Mouse (Mus musculus) midbrain, embryonic 15.5 days (tissue): Measurements from ENCODE around the gene Nodal. TPM values are rescaled to one million over a fixed set of nuclear protein-coding genes. Genes with fewer than 3 reads are reported as not detected.

ENCODE experiments used
- ATAC-seq: fragments of 200-750 bp; cut with Nextera tagmentation; replicated peaks from 2 replicates; pipeline ENCODE4 v1.8.0; 2017; ENCODE audit warnings: moderate TSS enrichment
- H3K27ac ChIP-seq: fragments of 300-500 bp; sonication (generic); 2 replicates; pipeline ENCODE4 v1.5.1; 2015; ENCODE audit warnings: mild to moderate bottlenecking, inconsistent platforms
- H3K27me3 ChIP-seq: fragments of 300-500 bp; sonication (generic); replicated peaks from 2 replicates; pipeline ENCODE4 v1.6.1; 2015; ENCODE audit warnings: inconsistent platforms
- H3K36me3 ChIP-seq: fragments of 300-500 bp; sonication (generic); replicated peaks from 2 replicates; pipeline ENCODE4 v1.6.1; 2015; ENCODE audit warnings: inconsistent platforms
- H3K4me1 ChIP-seq: fragments of 300-500 bp; sonication (generic); 2 replicates; pipeline ENCODE4 v1.6.1; 2015; ENCODE audit warnings: inconsistent platforms
- H3K4me2 ChIP-seq: fragments of 300-500 bp; sonication (generic); 2 replicates; pipeline ENCODE4 v1.6.1; 2015; ENCODE audit warnings: inconsistent platforms, mild to moderate bottlenecking, moderate library complexity
- H3K4me3 ChIP-seq: fragments of 300-500 bp; sonication (generic); 2 replicates; pipeline ENCODE4 v1.5.1; 2015; ENCODE audit warnings: mild to moderate bottlenecking, inconsistent platforms
- H3K9ac ChIP-seq: fragments of 300-500 bp; sonication (generic); 2 replicates; pipeline ENCODE4 v1.6.1; 2015; ENCODE audit warnings: mild to moderate bottlenecking, inconsistent platforms
- H3K9me3 ChIP-seq: fragments of 300-500 bp; sonication (generic); 2 replicates; pipeline ENCODE4 v1.6.1; 2016; ENCODE audit warnings: inconsistent platforms
- WGBS: fragments of 180-500 bp; shearing (Covaris S2); methylation state at CpG from one replicate; pipeline ENCODE4 v1.1.7; 2015; ENCODE audit warnings: mixed read lengths; 5-methylcytosine and 5-hydroxymethylcytosine counted together
- polyA plus RNA-seq: library from polyadenylated mRNA; unstranded; fragments of >200 nt; fragmentation: Nextera tagmentation; extraction: Ambion mirVana; gene quantifications from 2 replicates; pipeline ENCODE4 v1.2.1, GENCODE M21; 2015

Nodal gene
- polyA plus RNA-seq = 0.10 and 0.28 TPM in 2 replicates

GRCm38 (mm10) chr10:61417672-61418071 lies at the start of gene Nodal:
TSS of gene Nodal (plus strand) at chr10:61417972.
- H3K9ac ChIP-seq = peak within 1 kb of the TSS; percentile 50
- peak within 1 kb of the TSS; percentile 47 for H3K4me3 ChIP-seq
- peaks cover 44% of the 10 kb centered on the region for H3K27me3 ChIP-seq
- 26% methylated on average over 10 of the region's 10 CpGs for WGBS
- peak within 1 kb of the TSS; percentile 93 for H3K4me2 ChIP-seq
- peaks cover 11% of the 10 kb centered on the region for H3K4me1 ChIP-seq
- H3K27ac ChIP-seq = no peak within 1 kb of the TSS
- no peaks in the 10 kb centered on the region for H3K36me3 ChIP-seq
- no peaks in the 10 kb centered on the region for H3K9me3 ChIP-seq
- ATAC-seq = peak; percentile 50

GRCm38 (mm10) chr10:61369755-61370154 lies 48.0 kb upstream of the Nodal start:
- no peaks in the 10 kb centered on the region for H3K4me1 ChIP-seq
- 58% methylated on average over 5 of the region's 5 CpGs for WGBS
- H3K4me3 ChIP-seq = no peak overlapping the region
- peaks cover 3% of the 10 kb centered on the region; the same call in 1 of the 2 replicates for H3K9me3 ChIP-seq
- no peak overlapping the region for H3K9ac ChIP-seq
- H3K27ac ChIP-seq = no peak overlapping the region
- no peaks in the 10 kb centered on the region for H3K27me3 ChIP-seq
- H3K4me2 ChIP-seq = no peak overlapping the region
- no peaks in the 10 kb centered on the region for H3K36me3 ChIP-seq
- no peak for ATAC-seq

- Histone ChIP-seq H3K4me1 (no peaks in the 10 kb centered on the region), H3K27ac (no peak overlapping the region), H3K4me2 (no peak overlapping the region), H3K4me3 (no peak overlapping the region), H3K36me3 (no peaks in the 10 kb centered on the region), H3K9ac (no peak overlapping the region), H3K9me3 (peaks cover 3% of the 10 kb centered on the region; the same call in 1 of the 2 replicates), H3K27me3 (no peaks in the 10 kb centered on the region)
- WGBS = 82% methylated on average over 18 of the region's 18 CpGs
- ATAC-seq = no peak
Observed at GRCm38 (mm10) chr10:61370273-61370979, 47.3 kb upstream of the Nodal start.

- 88% methylated on average over 9 of the region's 9 CpGs for WGBS
- no peaks in the 10 kb centered on the region for H3K4me1 ChIP-seq
- H3K9me3 ChIP-seq = peaks cover 3% of the 10 kb centered on the region; the same call in 1 of the 2 replicates
- no peak for ATAC-seq
- no peak overlapping the region for H3K4me2 ChIP-seq
- H3K36me3 ChIP-seq = no peaks in the 10 kb centered on the region
- no peaks in the 10 kb centered on the region for H3K27me3 ChIP-seq
- no peak overlapping the region for H3K4me3 ChIP-seq
- no peak overlapping the region for H3K27ac ChIP-seq
- H3K9ac ChIP-seq = no peak overlapping the region
Observed at GRCm38 (mm10) chr10:61371884-61372584, 45.7 kb upstream of the Nodal start.

GRCm38 (mm10) chr10:61372585-61372923 lies 45.2 kb upstream of the Nodal start:
- no peak overlapping the region for H3K9ac ChIP-seq
- ATAC-seq = no peak

GRCm38 (mm10) chr10:61374076-61374475 lies 43.7 kb upstream of the Nodal start:
- Histone ChIP-seq H3K27me3 (no peaks in the 10 kb centered on the region), H3K4me1 (no peaks in the 10 kb centered on the region), H3K9ac (no peak overlapping the region), H3K4me2 (no peak overlapping the region), H3K4me3 (no peak overlapping the region), H3K27ac (no peak overlapping the region), H3K9me3 (peaks cover 3% of the 10 kb centered on the region; the same call in 1 of the 2 replicates), H3K36me3 (no peaks in the 10 kb centered on the region)
- 64% methylated on average over 4 of the region's 4 CpGs for WGBS
- no peak for ATAC-seq

More at GRCm38 (mm10) chr10:61372585-61372923, 45.2 kb upstream of the Nodal start:
- Histone ChIP-seq H3K27ac (no peak overlapping the region), H3K36me3 (no peaks in the 10 kb centered on the region), H3K27me3 (no peaks in the 10 kb centered on the region), H3K4me1 (no peaks in the 10 kb centered on the region), H3K9me3 (peaks cover 3% of the 10 kb centered on the region; the same call in 1 of the 2 replicates), H3K4me2 (no peak overlapping the region), H3K4me3 (no peak overlapping the region)
- 71% methylated on average over 4 of the region's 4 CpGs for whole genome bisulfite sequencing

GRCm38 (mm10) chr10:61374771-61375481 lies 42.8 kb upstream of the Nodal start:
- Histone ChIP-seq H3K4me2 (no peak overlapping the region), H3K27ac (no peak overlapping the region), H3K36me3 (no peaks in the 10 kb centered on the region), H3K9ac (no peak overlapping the region), H3K4me1 (0 out of 2 replicates have a peak, but pooled peaks cover 2% of the 10 kb centered on the region), H3K4me3 (no peak overlapping the region), H3K27me3 (no peaks in the 10 kb centered on the region), H3K9me3 (peaks cover 3% of the 10 kb centered on the region; the same call in 1 of the 2 replicates)
- ATAC-seq = no peak
- whole genome bisulfite sequencing = 78% methylated on average over 6 of the region's 6 CpGs

- Histone ChIP-seq H3K4me2 (no peak overlapping the region), H3K4me1 (peaks cover 26% of the 10 kb centered on the region), H3K9me3 (peaks cover 3% of the 10 kb centered on the region; the same call in 1 of the 2 replicates), H3K9ac (no peak overlapping the region), H3K27ac (no peak overlapping the region), H3K4me3 (no peak overlapping the region), H3K27me3 (no peaks in the 10 kb centered on the region), H3K36me3 (no peaks in the 10 kb centered on the region)
- ATAC-seq = no peak
- 95% methylated on average over 5 of the region's 5 CpGs for WGBS
Observed at GRCm38 (mm10) chr10:61378050-61378449, 39.7 kb upstream of the Nodal start.

GRCm38 (mm10) chr10:61378698-61379097 lies 39.1 kb upstream of the Nodal start:
- Histone ChIP-seq H3K4me1 (peaks cover 28% of the 10 kb centered on the region), H3K4me3 (no peak overlapping the region), H3K4me2 (no peak overlapping the region), H3K27ac (no peak overlapping the region), H3K36me3 (no peaks in the 10 kb centered on the region), H3K27me3 (no peaks in the 10 kb centered on the region), H3K9me3 (peaks cover 3% of the 10 kb centered on the region; the same call in 1 of the 2 replicates), H3K9ac (no peak overlapping the region)
- ATAC-seq = no peak
- WGBS = 84% methylated on average over 5 of the region's 5 CpGs

- no peak overlapping the region; the same call in 1 of the 2 replicates for H3K4me2 ChIP-seq
- no peak overlapping the region for H3K4me3 ChIP-seq
- no peak overlapping the region for H3K9ac ChIP-seq
- no peak overlapping the region for H3K27ac ChIP-seq
- H3K36me3 ChIP-seq = no peaks in the 10 kb centered on the region
- no peaks in the 10 kb centered on the region for H3K27me3 ChIP-seq
- H3K9me3 ChIP-seq = no peaks in the 10 kb centered on the region
- peaks cover 34% of the 10 kb centered on the region for H3K4me1 ChIP-seq
- WGBS = 83% methylated on average over 13 of the region's 13 CpGs
- no peak for ATAC-seq
Observed at GRCm38 (mm10) chr10:61379340-61380040, 38.3 kb upstream of the Nodal start.

- Histone ChIP-seq H3K36me3 (no peaks in the 10 kb centered on the region), H3K4me1 (peaks cover 34% of the 10 kb centered on the region), H3K9ac (no peak overlapping the region), H3K27ac (no peak overlapping the region), H3K4me3 (no peak overlapping the region), H3K27me3 (no peaks in the 10 kb centered on the region), H3K9me3 (no peaks in the 10 kb centered on the region), H3K4me2 (peak overlapping the region; percentile 2; the same call in 1 of the 2 replicates)
- 17% methylated on average over 9 of the region's 9 CpGs for WGBS
- ATAC-seq = no peak
Observed at GRCm38 (mm10) chr10:61380186-61380585, 37.6 kb upstream of the Nodal start.
